Mouse (Mus musculus) C2C12 (cell line): Measurements from ENCODE around the gene Pkd1.

Experiments used
- CEBPB ChIP-seq: IDR thresholded peaks from one replicate; pipeline ENCODE4 v1.6.1; 2011; ENCODE audit warnings: low read depth, mild to moderate bottlenecking, control low read depth, moderate library complexity
- CTCF ChIP-seq: IDR thresholded peaks from one replicate; pipeline ENCODE4 v1.5.1; 2011; ENCODE audit not compliant: control insufficient read depth, insufficient read depth, insufficient read length
- FOSL1 ChIP-seq: IDR thresholded peaks from one replicate; pipeline ENCODE4 v1.8.0; 2011; ENCODE audit warnings: mild to moderate bottlenecking, low read length; ENCODE audit not compliant: poor library complexity, insufficient read depth, severe bottlenecking
- USF1 ChIP-seq: IDR thresholded peaks from one replicate; pipeline ENCODE4 v1.6.1; 2011; ENCODE audit warnings: low read depth, mild to moderate bottlenecking, control low read depth, moderate library complexity

- TF ChIP-seq CEBPB, result no peak
- no peak for TF ChIP-seq USF1
- TF ChIP-seq CTCF, result no peak
- no peak for TF ChIP-seq FOSL1
These were observed 59.2 kb downstream of the Pkd1 start for GRCm38 (mm10) chr17:24608874-24609273.
